Mouse (Mus musculus) cortical plate, adult 2 months (tissue): ENCODE measurements at regions not wholly inside any gene's neighbourhood (a gene's known extent, or its start where the extent isn't known, plus 50 kb on each side); places are given as distances from the start of the nearest gene placed in this dataset.

Source experiments
- CTCF ChIP-seq: fragments of 200-500 bp; IDR thresholded peaks from 2 replicates; pipeline ENCODE4 v1.5.1; 2011; ENCODE audit warnings: mild to moderate bottlenecking, control low read depth, low read length; ENCODE audit not compliant: insufficient read depth; ENCODE audit errors: extremely low read depth
- POLR2A ChIP-seq: fragments of 200-500 bp; IDR thresholded peaks from 2 replicates; pipeline ENCODE4 v1.6.1; 2011; ENCODE audit warnings: mild to moderate bottlenecking, low read length, control low read depth; ENCODE audit not compliant: insufficient read depth; ENCODE audit errors: extremely low read depth

DNA sequence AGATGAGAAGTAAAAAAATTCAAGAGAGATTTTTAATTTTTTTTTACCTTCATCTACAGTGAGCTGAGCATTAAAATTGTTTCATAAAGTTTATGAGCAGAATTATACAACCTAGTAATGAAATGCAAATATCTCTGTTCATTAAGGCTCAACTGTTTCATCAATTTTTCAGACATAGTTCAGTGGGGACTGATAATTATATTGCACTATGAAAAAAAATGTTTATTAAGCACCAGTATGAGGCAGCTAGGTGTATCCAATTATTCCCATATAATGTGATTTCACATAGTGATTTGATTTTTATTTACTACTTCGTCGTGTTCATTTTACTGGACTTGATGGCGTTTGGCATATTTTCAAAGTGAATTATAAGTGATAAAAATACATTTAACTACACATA lies 191.4 kb upstream of the Clec14a start:
- TF ChIP-seq CTCF (no peak), POLR2A (no peak)
